Mouse (Mus musculus) retina, postnatal 1 day (tissue): ENCODE results near the gene Rnf31.

Experiments
- DNase-seq: peaks from one replicate; pipeline ENCODE4 v3.0.0-alpha.2; 2012

Gene Rnf31

DNA sequence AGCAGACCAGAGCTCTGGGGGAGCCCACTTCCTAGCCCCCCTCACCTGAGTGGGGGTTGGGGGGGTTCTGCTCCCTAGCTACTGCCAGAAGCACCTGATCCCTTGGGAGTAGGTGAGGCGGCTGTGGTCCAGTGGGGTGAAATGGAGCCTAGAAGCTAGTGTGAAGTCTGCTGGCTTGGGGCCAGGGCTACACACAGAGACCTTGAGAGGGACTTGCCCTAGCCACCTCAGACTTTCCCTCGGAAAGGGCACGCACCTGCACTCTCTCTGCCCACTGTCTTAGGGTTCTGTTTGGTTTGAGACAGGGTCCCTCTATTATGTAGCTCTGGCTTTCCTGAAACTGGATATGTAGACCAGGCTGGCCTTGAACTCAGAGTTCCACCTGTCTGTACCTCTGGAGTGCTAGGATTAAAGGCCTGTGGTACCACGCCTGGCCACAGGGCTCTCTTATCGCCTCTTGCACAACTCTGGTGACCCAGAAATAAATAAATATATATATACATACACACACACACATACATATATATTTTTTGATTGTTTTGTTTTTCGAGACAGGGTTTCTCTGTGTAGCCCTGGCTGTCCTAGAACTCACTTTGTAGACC, 12.7 kb upstream of the Rnf31 start:
- DNase-seq, result no peak

DNA sequence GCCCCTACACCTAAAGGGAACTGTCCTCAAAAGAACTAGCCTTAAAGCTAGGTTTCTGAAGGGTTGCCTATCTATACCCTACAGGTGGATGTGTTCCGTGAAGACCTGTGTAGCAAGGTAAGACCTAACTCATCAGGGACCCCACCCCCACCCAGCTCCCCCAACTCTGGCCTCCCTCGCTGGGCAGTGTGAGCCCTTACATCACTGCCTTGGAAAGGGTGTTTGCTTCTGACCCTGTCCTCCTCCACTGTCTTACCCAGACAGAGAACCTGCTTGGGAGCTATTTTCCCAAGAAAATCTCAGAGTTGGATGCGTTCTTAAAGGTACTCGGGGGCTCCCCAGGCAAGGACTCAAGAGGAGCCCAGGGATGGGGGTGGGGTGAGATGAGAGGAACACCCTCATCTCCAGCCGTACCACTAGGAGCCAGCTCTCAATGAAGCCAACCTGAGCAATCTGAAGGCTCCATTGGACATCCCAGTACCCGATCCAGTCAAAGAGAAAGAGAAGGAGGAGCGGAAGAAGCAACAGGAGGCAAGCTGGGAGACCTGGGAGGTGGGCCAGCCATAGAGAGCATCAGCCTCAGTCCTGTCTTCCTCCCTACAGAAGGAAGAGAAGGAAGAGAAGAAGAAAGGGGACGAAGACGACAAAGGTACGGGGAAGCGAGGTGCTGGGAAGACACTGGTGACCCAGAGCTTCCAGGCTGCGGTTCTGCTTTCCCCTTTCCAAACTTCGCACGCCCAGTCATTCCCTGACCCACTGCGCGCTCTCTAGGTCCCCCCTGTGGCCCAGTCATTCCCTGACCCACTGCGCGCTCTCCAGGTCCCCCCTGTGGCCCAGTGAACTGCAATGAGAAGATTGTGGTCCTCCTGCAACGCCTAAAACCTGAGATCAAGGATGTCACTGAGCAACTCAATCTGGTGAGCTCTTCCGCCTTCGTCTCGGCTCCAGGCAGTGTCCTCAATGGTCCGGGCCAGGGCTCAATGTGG, 11.7 kb upstream of the Rnf31 start:
- no peak for DNase-seq

DNA sequence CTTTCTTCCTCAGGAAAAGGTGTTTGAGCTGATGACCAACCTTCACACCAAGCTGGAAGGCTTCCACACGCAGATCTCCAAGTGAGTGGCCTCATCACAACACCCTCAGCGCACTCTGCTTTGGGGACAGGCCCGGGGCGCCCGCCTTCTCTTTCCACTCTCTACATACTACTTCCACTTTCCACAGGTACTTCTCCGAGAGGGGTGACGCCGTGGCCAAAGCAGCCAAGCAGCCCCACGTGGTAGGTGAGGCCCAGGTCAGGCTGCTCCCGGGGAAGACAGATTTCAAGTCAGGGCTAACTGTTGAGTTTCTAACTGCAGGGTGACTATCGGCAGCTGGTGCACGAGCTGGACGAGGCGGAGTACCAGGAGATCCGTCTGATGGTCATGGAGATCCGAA, 10.8 kb upstream of the Rnf31 start:
- DNase-seq, result no peak

DNA sequence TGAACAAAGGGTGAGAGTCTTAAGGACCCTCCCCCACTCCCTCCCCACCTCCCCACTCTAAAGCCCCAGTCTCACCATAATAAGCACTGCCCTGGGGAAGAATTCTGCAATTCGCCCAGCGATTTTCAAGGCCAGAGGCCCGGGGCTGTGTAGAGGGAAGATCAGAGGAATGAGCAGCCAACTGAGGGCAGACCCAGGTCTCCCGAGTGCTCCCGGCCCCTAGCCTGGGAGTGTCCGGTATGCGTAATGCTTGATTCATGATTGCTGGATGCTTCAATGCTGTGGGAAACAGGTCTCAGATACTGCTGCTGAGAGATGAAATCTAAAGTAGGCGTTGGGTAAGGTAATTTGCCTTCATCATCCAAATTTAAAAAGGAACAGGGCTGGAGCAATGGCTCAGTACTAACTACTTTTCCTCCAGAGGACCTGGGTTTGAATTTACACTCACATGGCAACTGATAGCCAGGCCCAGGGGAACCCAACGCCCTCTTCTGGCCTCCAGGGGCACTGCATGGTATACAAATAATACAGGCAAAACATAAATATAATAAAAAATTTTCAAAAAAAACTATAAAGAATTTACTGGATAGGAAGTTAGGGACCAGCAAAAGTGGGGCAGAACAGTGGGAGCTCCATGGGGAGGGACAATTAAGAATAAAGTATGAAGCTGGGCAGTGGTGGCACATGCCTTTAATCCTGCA, 9.4 kb upstream of the Rnf31 start:
- no peak for DNase-seq

DNA sequence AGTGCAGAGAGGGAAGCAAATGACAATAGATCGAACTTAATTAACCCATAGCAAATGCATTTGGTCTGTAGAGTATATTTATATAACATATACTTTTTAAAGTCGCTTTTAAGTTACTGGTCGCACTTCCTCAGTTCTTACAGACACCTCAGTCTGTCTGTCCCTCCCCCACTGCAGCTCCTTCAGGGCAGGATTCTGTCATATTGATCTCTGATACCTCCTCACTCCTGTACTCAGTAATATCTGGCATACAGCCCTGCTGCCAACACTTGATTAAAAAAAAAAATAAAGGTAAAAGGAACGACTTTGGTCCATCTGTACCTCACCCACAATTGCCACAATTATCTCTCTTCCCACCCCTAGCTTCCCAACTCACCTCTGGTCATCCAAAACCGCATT, 7.2 kb upstream of the Rnf31 start:
- DNase-seq, result no peak

DNA sequence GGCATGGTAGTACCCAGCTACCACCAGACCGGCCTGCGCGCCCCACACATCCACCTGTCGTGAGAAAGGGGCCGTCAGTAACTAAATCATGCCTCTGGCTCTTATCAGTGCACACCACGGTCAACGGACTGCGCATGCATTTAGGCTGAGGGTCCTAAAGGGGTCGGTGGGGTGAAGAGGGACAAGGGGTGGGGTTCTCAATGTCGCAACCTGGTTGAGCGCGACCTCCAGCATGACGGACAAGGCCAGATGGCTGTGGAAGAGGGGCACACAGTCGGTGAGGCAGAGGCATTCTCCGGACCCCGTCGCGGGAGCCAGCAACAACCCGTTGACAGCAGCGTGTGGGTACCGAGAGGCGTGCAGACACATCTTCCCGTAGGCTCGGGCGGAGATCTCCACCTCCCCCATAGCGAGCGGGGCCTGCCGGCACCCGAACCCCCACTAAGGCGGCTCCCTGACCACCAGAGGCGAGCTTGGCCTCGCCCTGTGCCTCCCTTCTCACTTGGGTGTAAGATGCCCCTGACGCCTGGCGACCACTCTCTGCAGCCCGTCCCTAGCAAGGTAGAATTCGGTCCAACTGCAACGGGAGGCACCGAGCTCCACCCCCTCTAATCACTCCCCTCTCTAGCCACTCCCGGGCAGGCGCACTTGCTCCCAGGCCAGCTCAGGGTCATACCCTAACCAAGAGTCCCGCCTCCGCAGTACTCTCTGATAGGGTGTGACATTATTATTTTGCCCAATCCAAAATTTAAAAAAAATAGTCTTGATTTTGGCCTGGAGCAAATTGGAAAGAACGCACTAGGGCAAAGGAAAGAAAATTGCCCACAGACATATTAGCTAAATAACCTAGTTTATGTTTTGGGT, 6.6 kb upstream of the Rnf31 start, which contains the start of gene Emc9:
Gene Emc9, minus strand, starts transcription at position 601 of the 864 bp plus-strand sequence.
- DNase-seq, result peak; percentile 69

DNA sequence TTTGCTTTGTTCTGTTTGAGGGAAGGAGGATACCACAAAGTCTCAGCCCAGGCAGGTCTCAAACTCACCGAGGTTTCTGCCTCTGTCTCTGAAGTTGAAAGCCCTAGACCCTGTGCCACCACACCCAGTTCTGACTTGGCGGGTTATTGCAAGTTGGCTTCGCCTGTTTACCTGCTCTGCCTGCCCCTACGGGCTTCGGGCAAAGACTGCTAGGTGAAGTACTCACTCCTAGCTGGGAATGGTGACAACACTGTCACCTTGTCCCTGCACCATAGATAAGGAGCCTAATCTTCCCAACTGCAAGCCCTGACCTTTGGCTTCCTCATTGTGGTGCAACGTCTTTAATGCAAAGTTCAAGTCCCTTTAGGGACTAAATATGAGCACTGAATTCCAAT, 5.9 kb upstream of the Rnf31 start:
- DNase-seq, result no peak

DNA sequence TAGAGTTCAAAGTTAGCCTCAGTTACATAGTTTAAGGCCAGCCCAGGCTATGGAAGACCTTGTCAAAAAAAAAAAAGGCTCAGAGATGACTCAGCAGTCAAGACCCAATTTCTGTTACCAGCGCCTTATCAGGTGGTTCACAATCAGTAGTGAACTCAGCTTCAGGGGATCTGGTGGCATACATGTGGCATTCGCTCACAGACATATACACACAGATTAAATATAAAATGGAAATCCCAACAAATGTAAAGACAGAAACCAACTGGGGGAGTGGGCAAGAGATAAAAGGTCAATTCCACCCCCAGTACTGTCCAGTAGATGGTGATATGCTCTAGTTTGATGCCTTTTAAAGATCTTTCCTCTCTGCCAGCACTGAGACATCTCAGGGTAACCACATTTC, 5.4 kb upstream of the Rnf31 start:
- peak; percentile 8 for DNase-seq

DNA sequence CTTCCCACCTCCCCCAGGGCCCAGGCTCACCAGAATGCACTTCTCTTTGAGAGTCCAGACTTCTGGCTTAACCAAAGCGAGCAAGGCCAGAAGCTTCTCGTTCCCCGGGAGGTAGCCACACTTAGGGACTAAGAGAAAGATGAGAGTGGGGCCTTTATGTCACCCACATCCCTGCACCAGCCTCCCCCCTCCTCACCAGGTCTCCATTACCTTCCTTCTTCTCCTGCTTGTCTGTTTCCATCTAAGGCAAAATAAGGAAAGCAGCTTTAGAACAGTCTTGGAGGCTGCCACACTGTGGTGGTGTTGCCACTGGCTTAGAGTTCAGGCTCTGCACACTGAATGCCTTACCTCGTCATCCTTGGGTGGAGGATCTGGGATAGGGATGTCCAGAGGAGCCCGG, 2.2 kb upstream of the Rnf31 start:
- no peak for DNase-seq

DNA sequence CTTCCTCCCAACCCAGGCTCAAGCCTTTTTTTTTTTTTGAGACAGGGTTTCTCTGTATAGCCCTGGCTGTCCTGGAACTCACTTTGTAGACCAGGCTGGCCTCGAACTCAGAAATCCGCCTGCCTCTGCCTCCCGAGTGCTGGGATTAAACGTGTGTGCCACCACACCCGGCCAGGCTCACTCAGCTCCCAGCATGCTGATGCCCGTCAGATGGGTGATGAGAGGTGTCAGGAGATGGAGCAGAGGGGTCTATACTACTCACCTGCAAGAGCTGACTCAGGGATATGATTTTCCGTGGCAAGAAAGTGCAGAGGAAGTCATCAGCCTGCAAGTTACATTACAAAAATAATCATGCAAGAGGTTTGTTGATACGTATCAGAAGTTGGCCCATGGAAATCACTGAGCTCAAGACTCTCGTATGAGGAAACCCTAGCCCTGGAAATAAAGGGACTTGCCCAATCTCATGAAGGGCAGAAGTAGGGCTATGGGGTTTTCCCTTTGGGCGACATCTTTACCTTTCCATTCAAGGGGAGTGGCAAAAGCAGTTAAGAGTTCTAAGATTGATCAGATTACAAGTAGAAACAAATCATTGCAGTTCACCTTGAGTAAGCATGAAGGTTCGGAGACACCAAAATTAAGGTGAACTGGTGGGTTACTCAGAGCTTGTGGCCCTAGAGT, 1.6 kb upstream of the Rnf31 start:
- DNase-seq, result no peak

DNA sequence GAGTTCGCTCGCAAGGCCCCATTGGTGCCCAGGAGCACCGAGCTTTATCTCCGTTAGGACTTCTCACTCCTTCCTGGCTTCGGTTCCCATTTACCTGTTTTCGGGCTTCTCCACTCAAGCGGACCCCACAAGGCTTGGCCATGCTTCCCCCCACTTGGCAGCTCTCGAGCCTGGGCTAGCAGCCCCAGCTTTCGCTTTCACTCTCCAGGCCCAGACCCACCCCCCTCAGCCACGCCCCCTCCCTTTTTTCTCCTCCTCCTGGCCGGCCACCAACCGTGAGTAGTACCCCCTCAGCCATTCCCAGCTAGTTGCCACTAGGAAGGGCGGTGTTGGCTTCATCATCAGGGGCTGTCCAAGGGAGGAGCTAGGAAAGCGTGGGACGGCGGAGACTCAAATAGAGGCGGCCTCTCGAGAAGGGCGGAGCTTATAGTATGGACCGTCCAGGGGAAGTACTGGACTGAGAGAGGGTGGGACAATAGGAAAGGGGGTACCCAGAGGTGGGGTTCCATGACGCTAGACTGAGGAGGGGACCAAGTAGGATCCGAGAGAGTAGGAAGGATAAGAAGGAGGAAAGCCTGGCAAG, 669 bp upstream of the Rnf31 start, which contains the start of gene Psme2:
Gene Psme2, minus strand, starts transcription at position 366 of the 583 bp plus-strand sequence.
- peak; percentile 98 for DNase-seq

DNA sequence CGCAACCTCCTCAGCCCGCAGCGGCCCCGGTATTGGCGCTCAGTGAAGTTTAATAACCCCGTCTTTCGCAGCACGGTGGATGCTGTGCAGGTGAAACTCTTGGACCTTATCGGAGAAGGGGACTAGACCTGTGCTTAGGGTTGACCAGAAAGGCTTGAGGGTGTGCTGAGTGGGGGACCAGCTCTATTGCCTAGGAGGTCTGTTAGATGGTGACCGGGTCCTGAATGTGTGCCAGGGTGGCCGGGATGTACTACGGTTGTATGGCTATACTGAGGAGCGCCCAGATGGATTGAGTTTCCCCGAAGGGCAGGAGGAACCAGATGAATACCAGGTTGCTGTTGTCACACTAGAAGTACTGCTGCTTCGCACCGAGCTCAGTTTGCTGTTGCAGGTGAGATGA, 718 bp downstream of the Rnf31 start:
- DNase-seq, result peak; percentile 13

DNA sequence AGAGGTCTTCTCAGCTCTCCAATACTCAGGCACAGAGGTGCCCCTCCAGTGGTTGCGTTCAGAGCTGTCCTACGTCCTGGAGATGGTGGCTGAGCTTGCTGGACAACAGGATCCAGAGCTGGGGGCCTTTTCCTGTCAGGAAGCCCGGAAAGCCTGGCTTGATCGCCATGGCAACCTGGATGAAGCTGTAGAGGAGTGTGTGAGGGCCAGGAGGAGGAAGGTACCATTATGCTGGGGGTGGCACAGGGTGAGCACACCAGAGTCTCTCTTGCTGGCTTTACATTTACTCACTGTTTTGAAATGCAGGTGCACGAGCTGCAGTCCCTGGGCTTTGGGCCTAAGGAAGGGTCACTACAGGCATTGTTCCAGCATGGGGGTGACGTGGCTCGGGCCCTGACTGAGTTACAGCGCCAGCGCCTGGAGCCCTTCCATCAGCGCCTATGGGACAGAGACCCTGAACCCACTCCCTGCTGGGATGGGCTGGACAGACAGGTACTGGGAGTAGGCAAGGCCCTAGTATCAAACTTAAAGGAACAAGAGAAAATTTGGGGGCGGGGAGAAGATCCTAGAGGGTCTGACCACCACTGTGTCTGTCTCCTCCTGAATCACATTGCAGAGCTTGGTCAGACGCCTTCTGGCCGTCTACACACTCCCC, 4.7 kb downstream of the Rnf31 start:
- no peak for DNase-seq

DNA sequence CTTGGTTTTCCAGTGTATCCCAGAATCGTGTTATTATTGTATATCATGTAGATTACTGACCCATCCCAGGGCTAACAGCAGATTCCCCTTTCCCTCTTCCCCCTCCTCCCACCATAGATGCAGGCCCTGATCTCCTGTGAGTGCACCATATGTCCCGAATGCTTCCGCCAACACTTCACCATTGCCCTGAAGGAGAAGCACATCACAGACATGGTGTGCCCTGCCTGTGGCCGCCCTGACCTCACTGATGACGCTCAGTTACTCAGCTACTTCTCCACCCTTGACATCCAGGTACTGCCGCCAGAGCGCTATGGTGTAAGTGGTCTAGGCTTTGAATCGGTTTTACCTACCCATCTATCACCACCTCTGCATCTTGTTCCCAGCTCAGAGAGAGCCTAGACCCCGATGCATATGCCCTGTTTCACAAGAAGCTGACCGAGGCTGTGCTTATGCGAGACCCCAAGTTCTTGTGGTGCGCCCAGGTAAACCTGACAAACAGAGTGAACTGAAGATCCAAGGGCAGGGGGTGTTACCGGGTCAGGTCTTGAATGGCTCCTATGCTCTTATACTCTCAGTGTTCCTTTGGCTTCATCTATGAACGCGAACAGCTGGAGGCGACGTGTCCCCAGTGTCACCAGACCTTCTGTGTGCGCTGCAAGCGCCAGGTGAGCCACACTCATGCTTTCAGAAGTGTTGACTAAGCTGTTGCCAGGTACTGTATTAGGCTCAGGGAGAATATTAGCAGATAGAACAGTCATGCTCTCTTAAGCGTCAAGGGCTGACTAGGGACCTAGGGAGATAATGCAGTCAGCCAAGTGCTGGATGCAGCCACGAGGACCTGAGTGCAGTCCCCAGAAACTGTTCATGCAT, 7.2 kb downstream of the Rnf31 start:
- no peak for DNase-seq

DNA sequence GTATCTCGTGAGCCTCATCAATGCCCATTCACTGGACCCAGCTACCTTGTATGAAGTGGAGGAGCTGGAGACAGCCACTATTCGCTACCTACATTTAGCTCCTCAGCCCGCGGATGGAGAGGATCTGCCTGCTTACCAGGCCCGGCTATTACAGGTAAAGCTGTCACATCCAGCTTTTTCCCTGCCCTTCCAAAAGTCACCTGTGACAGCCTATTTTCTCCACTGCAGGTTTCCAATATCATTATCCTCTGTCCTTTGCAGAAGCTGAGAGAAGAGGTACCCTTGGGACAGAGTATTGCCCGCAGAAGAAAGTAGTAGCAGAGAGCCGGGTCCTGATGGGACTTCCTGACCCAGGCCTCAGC, 11.7 kb downstream of the Rnf31 start, which contains the start of gene Irf9:
Gene Irf9, plus strand, starts transcription at position 301 of the 362 bp plus-strand sequence.
- no peak for DNase-seq

DNA sequence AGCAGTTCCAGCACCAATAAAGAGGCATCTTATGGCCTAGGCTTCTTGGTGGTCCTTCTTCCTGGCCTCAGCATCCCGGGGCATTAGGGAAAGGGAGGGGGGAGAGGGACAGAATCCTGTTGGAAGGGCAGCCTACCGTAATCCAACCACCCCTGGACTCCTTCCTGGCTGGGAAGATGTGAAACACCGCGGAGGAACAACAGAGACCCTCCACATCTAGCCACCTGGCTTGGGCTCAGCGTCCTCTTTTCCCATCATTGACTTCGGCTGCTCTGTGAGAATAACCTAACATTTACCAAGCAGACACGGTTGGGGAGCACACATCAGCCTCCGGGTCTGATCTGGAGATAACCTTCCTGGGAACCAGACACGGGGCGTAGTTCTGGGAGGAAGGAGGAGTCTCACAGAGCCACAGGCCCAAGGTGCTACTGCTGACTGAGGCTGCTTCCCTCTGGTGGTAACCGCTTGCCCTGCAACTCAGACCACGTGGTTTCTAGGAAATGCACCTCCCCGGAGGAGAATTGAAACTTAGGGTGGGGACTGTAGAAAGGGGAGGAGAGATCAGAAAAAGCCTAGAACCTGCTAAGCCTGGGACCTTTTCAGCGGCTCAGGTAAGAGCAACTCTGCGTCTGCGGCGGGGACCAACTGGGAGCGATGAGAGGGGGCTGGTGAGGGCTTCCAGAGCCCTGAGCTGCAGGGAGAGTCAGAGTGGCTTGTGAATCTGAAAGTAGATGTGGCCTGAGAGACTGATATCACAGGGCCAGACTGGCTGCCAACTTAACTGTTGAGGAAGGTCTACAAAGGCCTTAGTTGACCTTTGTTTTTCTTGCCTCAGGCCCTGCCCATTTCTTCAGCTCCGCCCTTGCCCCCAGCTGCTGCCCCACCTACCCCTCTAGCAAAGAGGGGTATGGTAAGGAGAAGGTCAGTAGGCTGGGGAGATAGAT, 12.4 kb downstream of the Rnf31 start:
- peak; percentile 93 for DNase-seq

DNA sequence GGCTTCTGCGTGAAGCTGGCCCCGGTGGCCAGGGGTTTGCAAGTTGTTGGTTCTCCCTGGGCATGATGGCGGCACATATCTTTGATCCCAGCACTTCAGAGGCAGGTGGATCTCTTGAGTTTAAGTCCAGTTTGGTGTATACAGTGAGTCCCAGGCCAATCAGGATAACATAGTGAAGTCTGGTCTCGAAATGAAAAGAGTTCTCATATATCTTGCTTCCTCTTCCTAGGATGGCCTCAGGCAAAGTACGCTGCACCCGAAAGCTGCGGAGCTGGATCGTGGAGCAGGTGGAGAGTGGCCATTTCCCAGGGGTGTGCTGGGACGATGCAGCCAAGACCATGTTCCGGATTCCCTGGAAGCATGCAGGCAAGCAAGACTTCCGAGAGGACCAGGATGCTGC, 13.3 kb downstream of the Rnf31 start:
- DNase-seq, result no peak

DNA sequence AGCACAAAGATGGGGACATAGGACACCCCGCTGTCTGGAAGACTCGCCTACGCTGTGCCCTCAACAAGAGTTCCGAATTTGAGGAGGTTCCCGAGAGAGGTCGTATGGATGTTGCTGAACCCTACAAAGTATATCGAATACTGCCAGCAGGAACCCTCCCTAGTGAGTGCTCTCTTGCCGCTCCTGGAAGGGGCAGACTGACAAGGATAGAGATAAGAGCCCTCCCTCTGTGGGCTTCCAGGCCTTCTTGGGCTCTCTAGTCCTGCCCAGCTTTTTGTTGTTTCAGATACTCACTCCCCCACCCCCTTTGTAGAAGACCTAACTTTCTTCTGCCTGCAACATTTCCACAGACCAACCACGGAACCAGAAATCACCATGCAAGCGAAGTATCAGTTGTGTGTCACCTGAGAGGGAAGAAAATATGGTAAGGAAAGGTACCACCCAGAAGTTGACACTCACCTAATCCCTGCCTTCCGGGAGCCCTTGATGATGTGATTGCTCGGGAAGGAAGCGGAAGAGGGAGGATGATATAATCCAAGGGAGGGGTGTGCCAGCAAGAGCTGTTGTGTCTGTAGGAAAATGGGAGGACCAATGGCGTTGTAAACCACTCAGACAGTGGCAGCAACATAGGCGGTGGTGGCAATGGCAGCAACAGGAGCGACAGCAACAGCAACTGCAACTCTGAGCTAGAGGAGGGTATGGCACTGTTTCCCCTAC, 14.4 kb downstream of the Rnf31 start:
- DNase-seq, result no peak
